Comparison of ENCODE assay signal across 15 mouse cellular contexts in genomic region chr13:9355331-9355730, GRCm38 (mm10).
DNase-seq lines count a peak whose midpoint lies in the region; ATAC-seq lines count a peak whose summit lies in the region.
"Had no signal": no experiment of that assay in that cellular context is flagged by ENCODE, and none has a peak within 500 bp of the region (broad histone marks: within the 10 kb centered on the region; RNA-seq: fewer than 3 reads in every experiment).

No protein-coding gene starts in this region.

- no peaks in the 10 kb centered on the region for H3K27me3 ChIP-seq in forebrain, embryonic 13.5 days
- H3K27me3 ChIP-seq in midbrain, embryonic 11.5 days (ENCODE audit: control insufficient read depth, insufficient read depth, low read length): no peaks in the 10 kb centered on the region
- H3K27me3 ChIP-seq in kidney, embryonic 14.5 days (ENCODE audit: control insufficient read depth, insufficient read depth, low read length): no peaks in the 10 kb centered on the region
- H3K27me3 ChIP-seq: liver, embryonic 13.5 days had no signal

- 17% methylated on average over 4 of the region's 4 CpGs for WGBS in forebrain, embryonic 13.5 days
- WGBS in midbrain, embryonic 11.5 days: 27% methylated on average over 4 of the region's 4 CpGs
- WGBS in kidney, embryonic 14.5 days: 64% methylated on average over 4 of the region's 4 CpGs

- ATAC-seq in forebrain, embryonic 13.5 days: peak; percentile 95
- peak; percentile 90 for ATAC-seq in midbrain, embryonic 11.5 days (ENCODE audit: low FRiP score)
- ATAC-seq in kidney, embryonic 14.5 days (ENCODE audit: low FRiP score, low TSS enrichment): no peak

- no peak overlapping the region for H3K4me2 ChIP-seq in forebrain, embryonic 13.5 days
- H3K4me2 ChIP-seq in midbrain, embryonic 11.5 days: no peak overlapping the region
- H3K4me2 ChIP-seq in kidney, embryonic 14.5 days (replicated peaks; ENCODE audit: low read depth, low read length): no peak overlapping the region
- H3K4me2 ChIP-seq: liver, embryonic 13.5 days had no signal

- no peak overlapping the region for H3K9ac ChIP-seq in forebrain, embryonic 13.5 days
- no peak overlapping the region for H3K9ac ChIP-seq in midbrain, embryonic 11.5 days (ENCODE audit: low read length)
- no peak overlapping the region for H3K9ac ChIP-seq in kidney, embryonic 14.5 days (ENCODE audit: low read depth, low read length)
- H3K9ac ChIP-seq: liver, embryonic 13.5 days had no signal

- intact Hi-C loops in gastrocnemius, postnatal 36 days (cut with DNase I): no loop called here

- H3K9me3 ChIP-seq in forebrain, embryonic 13.5 days (replicated peaks): no peaks in the 10 kb centered on the region
- no peaks in the 10 kb centered on the region for H3K9me3 ChIP-seq in midbrain, embryonic 11.5 days (ENCODE audit: control insufficient read depth, low read length)
- H3K9me3 ChIP-seq in kidney, embryonic 14.5 days (ENCODE audit: control insufficient read depth, low read length): no peaks in the 10 kb centered on the region
- H3K9me3 ChIP-seq: liver, embryonic 13.5 days had no signal

- DNase-seq in heart, postnatal 4 days: peak; percentile 10
- DNase-seq in heart, adult 8-10 months (ENCODE audit: low spot score): no peak
- peak; percentile 86 for DNase-seq in midbrain, embryonic 11.5 days (ENCODE audit: low spot score, missing footprints)
- DNase-seq in retina, embryonic 14.5 days (ENCODE audit: low spot score): peak; percentile 46
- DNase-seq in gastrocnemius, postnatal 36 days: no peak
- no peak for DNase-seq in kidney, adult 9 months
- DNase-seq: adrenal gland, postnatal 14 days; heart, adult 11 months; layer of hippocampus, adult 9-11 months; left cerebral cortex, postnatal 4 days; liver, embryonic 13.5 days; lung, postnatal 10 days had no signal

- peaks cover 18% of the 10 kb centered on the region for H3K4me1 ChIP-seq in forebrain, embryonic 13.5 days
- peaks cover 4% of the 10 kb centered on the region for H3K4me1 ChIP-seq in midbrain, embryonic 11.5 days (ENCODE audit: control insufficient read depth, insufficient read depth, low read length)
- H3K4me1 ChIP-seq in kidney, embryonic 14.5 days (ENCODE audit: control insufficient read depth, insufficient read depth, low read length): no peaks in the 10 kb centered on the region
- H3K4me1 ChIP-seq: liver, embryonic 13.5 days had no signal

- no peaks in the 10 kb centered on the region for H3K36me3 ChIP-seq in forebrain, embryonic 13.5 days (ENCODE audit: poor library complexity, severe bottlenecking)
- no peaks in the 10 kb centered on the region for H3K36me3 ChIP-seq in midbrain, embryonic 11.5 days (ENCODE audit: control insufficient read depth, insufficient read depth, low read length)
- no peaks in the 10 kb centered on the region for H3K36me3 ChIP-seq in kidney, embryonic 14.5 days (ENCODE audit: control insufficient read depth, insufficient read depth, low read length)
- H3K36me3 ChIP-seq: liver, embryonic 13.5 days had no signal

- 0 out of 2 replicates have a peak overlapping the region, but pooled peaks have one; percentile 31 for H3K27ac ChIP-seq in forebrain, embryonic 13.5 days
- no peak overlapping the region for H3K27ac ChIP-seq in midbrain, embryonic 11.5 days (ENCODE audit: low read depth, low read length)
- H3K27ac ChIP-seq in kidney, embryonic 14.5 days (ENCODE audit: low read depth, low read length): no peak overlapping the region
- H3K27ac ChIP-seq: kidney, postnatal 0 days; liver, embryonic 13.5 days had no signal

- no peak overlapping the region for H3K4me3 ChIP-seq in forebrain, embryonic 13.5 days
- H3K4me3 ChIP-seq in midbrain, embryonic 11.5 days (ENCODE audit: low read depth, low read length): no peak overlapping the region
- H3K4me3 ChIP-seq in kidney, embryonic 14.5 days (ENCODE audit: low read length): no peak overlapping the region
- H3K4me3 ChIP-seq: liver, embryonic 13.5 days had no signal

Comparison
In these comparisons a context has a peak if more than half of its experiments do, and no peak if none do; other contexts are left out.
1. DNase-seq: peak in heart, postnatal 4 days (single experiment), midbrain, embryonic 11.5 days (single experiment) and retina, embryonic 14.5 days (single experiment); none in heart, adult 8-10 months (single experiment), gastrocnemius, postnatal 36 days (0 of 2) and kidney, adult 9 months (single experiment).